Mouse (Mus musculus): Measurements from ENCODE around the gene Lamp2.
"Not testable (repeated sequence)": the region's sequence is repeated elsewhere in the genome, so short reads cannot be mapped to it uniquely, and the experiment has no call there.

Lamp2 gene

DNA sequence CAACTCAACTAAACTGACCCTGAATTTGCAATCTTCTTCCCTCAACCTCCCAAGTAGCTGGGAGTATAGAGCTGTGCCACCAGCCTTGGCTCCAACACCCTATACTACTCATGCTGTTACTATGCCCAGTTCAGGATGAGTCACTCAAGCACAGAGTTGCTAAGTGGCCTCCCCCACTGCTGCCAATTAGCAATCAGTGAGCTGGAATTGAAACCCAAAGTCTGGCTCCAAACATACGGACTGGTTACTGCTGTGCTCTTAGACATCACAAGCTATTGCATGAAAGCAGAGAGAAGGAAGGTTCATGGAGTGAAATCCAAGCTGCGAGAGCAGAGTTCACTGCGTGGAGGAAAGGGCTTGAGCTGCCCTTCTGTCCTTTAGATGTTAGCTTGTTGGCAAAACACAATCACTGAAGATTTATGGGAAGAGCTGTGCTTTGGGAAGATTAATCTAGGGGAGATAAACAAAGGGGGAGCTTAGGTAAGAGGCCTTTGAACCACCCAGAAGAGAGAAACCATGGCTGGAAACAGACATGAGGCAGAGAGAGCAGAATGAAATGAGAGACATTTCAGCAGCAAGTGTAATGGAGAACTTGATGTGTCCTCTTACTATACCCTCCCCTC, 27.3 kb downstream of the Lamp2 start:
- in situ Hi-C loops (cut with MboI, MseI) = loop anchor here (5.0 kb wide), 1 partner anchor 192 kb away; no protein-coding TSS in a partner anchor

DNA sequence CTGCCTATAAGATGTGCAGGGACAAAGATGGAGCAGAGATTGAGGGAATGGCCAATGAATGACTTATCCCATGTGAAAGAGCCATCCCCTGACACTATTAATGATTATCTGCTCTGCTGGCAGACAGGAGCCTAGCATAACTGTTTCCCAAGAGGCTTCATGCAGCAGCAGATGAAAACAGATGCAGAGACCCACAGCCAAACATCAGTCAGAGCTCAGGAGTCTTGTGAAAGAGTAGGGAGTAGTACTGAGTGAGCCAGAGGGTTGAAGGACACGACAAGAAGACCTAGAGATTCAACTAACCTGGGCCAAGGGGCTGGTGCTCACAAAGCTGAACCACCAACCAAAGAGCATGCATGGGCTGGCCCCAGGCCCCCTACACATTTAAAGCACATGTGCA, 30.2 kb downstream of the Lamp2 start:
- in situ Hi-C loops (cut with MboI, MseI) = loop anchor here (5.0 kb wide), 1 partner anchor 189 kb away; no protein-coding TSS in a partner anchor

GRCm38 (mm10) chrX:38423096-38423495, 33.2 kb downstream of the Lamp2 start:
- in situ Hi-C loops (cut with MboI, MseI) = no loop called here

DNA sequence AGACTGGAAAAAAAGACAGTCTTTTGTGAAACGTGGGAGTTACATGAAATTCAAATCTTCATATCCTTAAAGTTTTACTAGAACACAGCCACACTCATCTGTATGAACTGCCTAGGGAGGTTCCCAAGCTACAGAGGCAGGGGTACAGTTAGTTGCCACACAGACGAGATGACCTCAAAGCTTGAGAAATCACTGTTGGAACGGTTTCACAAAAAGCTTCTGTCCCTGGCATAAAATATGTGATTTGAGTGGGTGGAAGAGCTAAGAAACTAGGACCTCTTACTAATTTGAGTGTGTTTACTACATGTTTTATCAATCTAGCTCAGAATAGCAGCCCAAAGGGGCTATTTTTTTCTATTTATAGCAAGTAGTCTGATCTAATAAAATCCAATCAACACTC, 33.9 kb downstream of the Lamp2 start:
- in situ Hi-C loops (cut with MboI, MseI) = no loop called here

GRCm38 (mm10) chrX:38403879-38404278, 52.4 kb downstream of the Lamp2 start:
- in situ Hi-C loops (cut with MboI, MseI) = no loop called here

- in situ Hi-C loops (cut with MboI, MseI) = no loop called here
Observed at GRCm38 (mm10) chrX:38402981-38403380, 53.3 kb downstream of the Lamp2 start.

- in situ Hi-C loops (cut with MboI, MseI) = no loop called here
Observed at GRCm38 (mm10) chrX:38402004-38402403, 54.2 kb downstream of the Lamp2 start.

- in situ Hi-C loops (cut with MboI, MseI) = no loop called here
Observed at GRCm38 (mm10) chrX:38400616-38401015, 55.6 kb downstream of the Lamp2 start.

GRCm38 (mm10) chrX:38399671-38400070, 56.6 kb downstream of the Lamp2 start:
- in situ Hi-C loops (cut with MboI, MseI) = no loop called here

DNA sequence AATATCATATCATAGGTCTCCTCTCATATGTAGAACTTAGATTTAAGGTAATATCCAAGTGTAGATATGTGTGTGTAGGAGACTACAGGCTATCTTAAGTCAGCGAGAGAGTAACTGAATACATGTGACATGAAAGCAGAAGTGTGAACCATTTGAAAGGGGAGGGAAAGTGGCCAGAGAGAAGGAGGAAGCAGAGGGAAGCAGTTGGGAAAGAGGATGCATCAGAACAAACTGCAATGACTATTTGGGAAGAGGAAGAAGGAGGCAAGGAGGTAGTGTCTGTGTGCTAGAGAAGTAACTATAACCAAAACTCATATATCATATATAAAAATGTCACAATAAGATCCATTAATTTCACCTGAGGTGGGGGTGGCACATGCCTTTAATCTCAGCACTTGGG, 83.1 kb downstream of the Lamp2 start:
- in situ Hi-C loops (cut with MboI, MseI) = not testable (repeated sequence)

GRCm38 (mm10) chrX:38364621-38365020, 91.6 kb downstream of the Lamp2 start:
- in situ Hi-C loops (cut with MboI, MseI) = not testable (repeated sequence)

GRCm38 (mm10) chrX:38362016-38362415, 94.2 kb downstream of the Lamp2 start:
- in situ Hi-C loops (cut with MboI, MseI) = no loop called here

All from T-helper 2 cell (primary cell).